Mouse (Mus musculus): ENCODE data around the gene Gm14137.

DNA sequence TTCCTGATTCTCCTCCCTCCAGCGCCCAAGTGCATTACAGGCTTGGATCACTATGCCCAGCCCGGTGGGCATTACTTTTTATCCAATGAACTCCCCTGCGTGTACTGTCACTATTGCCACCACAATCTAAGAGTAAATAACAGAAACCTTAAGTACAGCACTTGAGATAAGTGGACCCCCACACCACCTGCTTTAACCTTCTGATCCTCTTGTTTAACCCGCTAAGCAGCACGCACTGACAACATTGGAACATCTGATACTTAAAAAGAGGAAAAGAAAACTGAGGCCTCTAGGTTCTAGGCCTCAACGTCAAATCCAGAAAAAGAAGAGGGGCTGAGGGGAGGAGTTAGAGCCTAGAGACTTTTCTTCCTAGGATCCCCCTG, 33.6 kb downstream of the Gm14137 start:
- TF ChIP-seq CTCF (IDR thresholded peaks at IDR 0.05; ENCODE audit: low read depth) = no peak
- no peak for TF ChIP-seq EP300 (optimal IDR thresholded peaks at IDR 0.05)
